Mouse (Mus musculus) macrophage (primary cell): ENCODE measurements around the gene Gm17660. TPM values are rescaled to one million over a fixed set of nuclear protein-coding genes. Genes with fewer than 3 reads are reported as not detected.

Source experiments
- polyA plus RNA-seq: library from polyadenylated mRNA; stranded (reverse); fragments of 250-400 nt; gene quantifications from 3 replicates; pipeline ENCODE4 v1.2.4, GENCODE M21; 2018; ENCODE audit warnings: inconsistent platforms

Gene Gm17660
- polyA plus RNA-seq, 1 experiment from 2014 or later, result not detected

Other genes with a start within 250 kb of the Gm17660 start
- gene Klhl8, start 166.3 kb downstream of the Gm17660 start, polyA plus RNA-seq, result 1.9 to 2.7 TPM (median 2.1 TPM) in 3 replicates
- not detected in 3 replicates for gene Hsd17b13, start 100.2 kb downstream of the Gm17660 start, polyA plus RNA-seq
- gene Hsd17b11, start 55.7 kb downstream of the Gm17660 start, polyA plus RNA-seq, result 85.0 to 228 TPM (median 171 TPM) in 3 replicates
- gene Nudt9, start 31.3 kb downstream of the Gm17660 start, polyA plus RNA-seq, result 71.3 to 148 TPM (median 96.6 TPM) in 3 replicates
- not detected in 3 replicates for gene Sparcl1, start 36.1 kb upstream of the Gm17660 start, polyA plus RNA-seq
- gene Dspp, start 93.1 kb upstream of the Gm17660 start, polyA plus RNA-seq, result not detected in 3 replicates
- not detected in 3 replicates for gene Dmp1, start 125.0 kb upstream of the Gm17660 start, polyA plus RNA-seq
- gene Ibsp, start 221.6 kb upstream of the Gm17660 start, polyA plus RNA-seq, result not detected in 3 replicates
- not detected in 3 replicates for gene Mepe, start 247.7 kb upstream of the Gm17660 start, polyA plus RNA-seq